Mouse (Mus musculus) urinary bladder, postnatal 14 days (tissue): ENCODE results near the gene Scgb1b27.
"Not testable (repeated sequence)": the region's sequence is repeated elsewhere in the genome, so short reads cannot be mapped to it uniquely, and the experiment has no call there.

Experiments used
- DNase-seq: peaks from one replicate; pipeline ENCODE4 v3.0.0; 2021; ENCODE audit warnings: low spot score

The Scgb1b27 gene

DNA sequence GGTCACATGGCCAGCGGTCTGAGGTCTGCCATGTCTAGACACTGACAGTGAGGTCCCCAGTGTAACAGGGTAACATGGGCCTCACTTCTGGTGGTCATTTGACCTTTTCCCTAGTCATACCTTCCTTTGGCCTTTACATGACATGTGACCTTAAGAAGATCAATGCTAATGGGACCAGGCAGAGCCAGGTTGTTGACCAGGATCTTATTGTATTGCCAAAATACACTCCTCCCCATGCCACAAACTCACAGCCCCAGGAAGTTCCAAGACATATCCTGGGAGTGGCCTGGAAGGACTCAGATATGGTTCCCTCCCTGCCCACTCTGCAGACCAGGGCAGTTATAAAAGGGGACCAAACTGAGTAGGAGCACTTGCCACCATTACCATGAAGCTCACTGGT lies at the start of gene Scgb1b27:
TSS of gene Scgb1b27 (plus strand) at position 301 of the 400 bp plus-strand sequence.
- not testable (repeated sequence) for DNase-seq

DNA sequence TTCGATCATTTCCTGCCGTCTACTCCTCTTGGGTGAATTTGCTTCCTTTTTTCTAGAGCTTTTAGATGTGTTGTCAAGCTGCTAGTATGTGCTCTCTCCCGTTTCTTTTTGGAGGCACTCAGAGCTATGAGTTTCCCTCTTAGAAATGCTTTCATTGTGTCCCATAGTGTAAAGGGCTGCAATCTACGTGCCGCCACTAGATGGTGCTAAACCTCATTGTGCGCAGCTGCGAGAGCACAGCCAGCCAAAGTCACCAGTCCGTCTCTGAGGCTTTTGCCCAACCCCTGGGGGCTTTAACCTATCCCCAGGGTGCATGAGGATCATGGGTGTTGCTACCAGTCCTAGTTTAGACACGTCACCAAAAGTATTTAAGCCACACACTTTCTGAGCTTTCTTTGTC lies 39.0 kb upstream of the Scgb1b27 start:
- peak; percentile 34 for DNase-seq

DNA sequence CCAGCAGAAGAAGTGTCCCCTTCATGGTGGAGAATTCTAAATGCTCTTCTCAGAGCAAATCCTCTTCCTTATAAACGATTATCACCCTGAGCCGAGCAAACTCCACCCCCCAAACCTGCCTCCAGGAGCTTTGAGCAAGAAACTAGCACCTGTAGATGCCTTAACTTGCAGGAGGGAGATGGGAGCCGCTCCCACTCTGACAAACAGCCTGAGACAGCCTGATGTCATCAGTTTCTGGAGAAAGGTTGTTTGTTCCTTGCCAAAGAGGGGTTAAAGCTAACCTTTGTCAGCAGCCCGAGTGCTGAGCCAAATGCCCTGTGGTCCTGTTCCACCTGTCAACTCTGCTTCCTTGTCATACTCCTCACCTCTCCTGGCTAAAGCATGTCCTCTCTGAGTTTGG lies 7.4 kb upstream of the Scgb1b27 start, which contains the start of gene Scgb2b27:
TSS of gene Scgb2b27 (minus strand) at position 101 of the 400 bp plus-strand sequence.
- DNase-seq, result no peak

DNA sequence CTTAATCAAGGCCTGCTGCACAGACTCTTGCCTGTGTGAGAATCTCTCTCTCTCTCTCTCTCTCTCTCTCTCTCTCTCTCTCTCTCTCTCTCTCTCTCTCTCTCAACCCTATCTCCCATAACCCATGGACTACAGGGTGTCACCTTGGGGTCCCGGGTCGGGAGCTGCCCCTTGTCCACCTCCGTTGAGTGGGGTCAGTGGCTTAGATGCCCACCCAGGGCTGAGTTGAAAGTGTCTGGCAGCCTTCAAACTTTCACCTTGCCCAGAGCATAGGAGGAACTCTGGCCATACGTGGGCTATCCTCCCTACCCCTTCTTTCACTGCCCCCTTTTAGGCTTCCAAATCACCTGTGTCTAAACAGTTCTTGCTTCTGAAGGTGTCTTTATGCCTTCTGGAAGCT lies 4.4 kb downstream of the Scgb1b27 start:
- no peak for DNase-seq

DNA sequence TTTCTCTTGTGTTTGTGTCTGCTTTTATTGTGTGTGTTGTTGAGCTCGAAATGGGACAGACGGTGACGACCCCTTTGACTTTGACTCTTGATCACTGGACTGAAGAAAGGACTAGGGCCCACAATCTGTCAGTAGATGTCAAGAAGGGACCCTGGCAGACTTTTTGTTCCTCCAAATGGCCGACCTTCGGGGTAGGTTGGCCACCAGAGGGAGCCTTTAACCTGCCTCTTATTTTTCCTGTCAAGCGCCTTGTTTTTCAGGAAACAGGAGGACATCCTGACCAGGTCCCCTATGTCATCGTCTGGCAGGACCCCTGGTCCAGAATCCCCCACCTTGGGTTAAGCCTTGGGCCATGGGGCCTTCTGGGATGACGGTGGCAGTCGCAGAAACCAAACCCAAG lies 5.9 kb downstream of the Scgb1b27 start:
- not testable (repeated sequence) for DNase-seq

DNA sequence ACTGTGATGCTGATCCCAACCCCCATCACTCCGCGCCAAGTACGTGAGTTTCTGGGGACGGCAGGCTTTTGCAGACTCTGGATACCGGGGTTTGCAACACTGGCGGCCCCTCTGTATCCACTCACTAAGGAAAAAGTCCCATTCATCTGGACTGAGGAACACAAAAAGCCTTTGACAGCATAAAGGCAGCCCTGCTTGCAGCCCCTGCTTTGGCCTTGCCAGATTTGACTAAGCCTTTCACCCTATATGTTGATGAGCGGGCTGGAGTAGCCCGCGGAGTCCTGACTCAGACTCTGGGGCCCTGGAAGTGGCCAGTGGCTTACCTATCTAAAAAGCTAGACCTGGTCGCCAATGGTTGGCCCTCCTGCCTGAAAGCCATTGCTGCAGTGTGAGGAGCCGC lies 8.7 kb downstream of the Scgb1b27 start:
- DNase-seq, result no peak

DNA sequence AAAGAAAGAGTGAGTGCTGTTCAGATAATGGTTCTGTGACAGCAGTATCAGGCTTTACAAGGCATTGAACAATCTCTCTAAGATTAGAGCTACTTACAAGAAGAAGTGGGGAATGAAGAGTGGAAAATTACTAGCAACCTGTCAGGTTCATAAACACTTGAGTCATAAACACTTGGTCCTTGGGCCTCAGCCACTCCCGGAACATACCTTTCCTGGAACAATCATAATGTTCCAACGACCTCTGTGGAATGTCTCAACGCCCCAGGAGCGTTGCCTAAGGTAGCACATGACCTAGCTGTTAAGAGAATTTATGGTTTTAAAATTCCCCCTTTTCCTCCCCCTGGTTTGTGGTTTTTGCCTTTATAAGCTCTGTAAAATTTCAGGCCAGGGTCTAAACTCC lies 13.3 kb downstream of the Scgb1b27 start:
- not testable (repeated sequence) for DNase-seq

DNA sequence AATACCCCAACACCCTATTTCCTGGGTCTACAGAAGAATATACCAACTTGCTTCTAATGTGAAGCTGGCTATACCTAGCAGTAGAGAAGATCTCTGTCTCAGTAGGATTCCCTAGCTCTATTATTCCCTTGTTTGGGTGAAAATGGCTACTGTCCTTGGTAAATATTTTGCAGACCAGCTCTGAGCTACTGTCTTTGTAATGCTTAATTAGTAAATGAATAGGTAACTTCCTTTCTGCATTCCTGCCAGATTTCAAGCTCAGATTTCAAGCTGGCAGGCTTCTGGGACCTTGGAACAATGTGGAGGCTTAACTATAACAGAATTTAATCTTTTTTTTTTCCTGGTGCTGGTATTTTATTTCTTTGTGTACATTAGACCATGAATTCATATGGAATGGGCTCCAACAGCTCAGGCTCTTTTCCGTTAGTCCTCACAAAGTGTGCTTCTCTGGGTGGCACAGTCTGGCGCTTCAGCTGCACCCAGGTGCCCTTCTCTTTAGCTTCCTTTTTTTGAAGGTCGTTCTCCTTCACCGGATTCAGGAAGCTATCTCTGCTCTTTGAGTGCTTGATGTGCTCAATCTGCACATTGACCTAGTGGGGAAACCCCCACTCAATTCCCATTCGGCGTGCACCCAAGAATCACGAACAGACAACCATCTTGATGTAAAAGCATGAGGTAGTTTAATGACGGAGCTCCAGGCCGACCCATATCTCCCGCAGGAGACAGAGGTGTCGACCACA lies 15.0 kb downstream of the Scgb1b27 start:
- DNase-seq, result not testable (repeated sequence)

DNA sequence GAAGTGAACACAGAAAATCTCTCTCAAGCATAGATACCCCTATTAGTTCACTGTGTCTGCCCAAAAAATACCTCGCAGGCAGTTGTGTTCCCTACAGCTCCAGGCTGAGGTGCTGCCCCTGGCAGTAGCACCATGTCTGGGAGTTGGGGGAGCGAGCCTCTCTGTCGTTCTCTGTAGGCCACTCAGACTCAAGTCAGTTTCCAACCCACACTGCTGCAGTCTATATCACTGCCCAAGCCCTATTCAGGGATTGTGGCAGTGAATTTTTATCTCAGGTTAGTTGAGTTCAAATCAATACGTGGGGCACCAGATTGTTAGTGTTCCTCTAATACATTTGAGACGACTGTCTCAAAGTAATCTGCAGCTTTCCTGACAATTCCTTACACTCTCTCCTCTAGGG lies 46.8 kb downstream of the Scgb1b27 start:
- DNase-seq, result not testable (repeated sequence)
